Mouse (Mus musculus) small intestine, adult 2 months (tissue): ENCODE measurements around the gene Btg1-ps1. TPM values are rescaled to one million over a fixed set of nuclear protein-coding genes. Genes with fewer than 3 reads are reported as not detected.
"Not testable (repeated sequence)": the region's sequence is repeated elsewhere in the genome, so short reads cannot be mapped to it uniquely, and the experiment has no call there.

Source experiments
- H3K27ac ChIP-seq: fragments of 200-500 bp; 2 replicates; pipeline ENCODE4 v1.5.1; 2012; ENCODE audit warnings: low read depth, low read length, control low read depth, inconsistent platforms; ENCODE audit not compliant: insufficient read depth
- H3K27me3 ChIP-seq: fragments of 200-500 bp; 2 replicates; pipeline ENCODE4 v1.6.1; 2012; ENCODE audit warnings: mild to moderate bottlenecking, moderate library complexity, low read length, inconsistent platforms; ENCODE audit not compliant: control insufficient read depth, insufficient read depth
- H3K36me3 ChIP-seq: fragments of 200-500 bp; 2 replicates; pipeline ENCODE4 v1.6.1; 2012; ENCODE audit warnings: mild to moderate bottlenecking, low read length, control low read depth, inconsistent platforms; ENCODE audit not compliant: control insufficient read depth, insufficient read depth
- H3K4me1 ChIP-seq: fragments of 200-500 bp; 2 replicates; pipeline ENCODE4 v1.6.1; 2012; ENCODE audit warnings: low read length, inconsistent platforms, mixed read lengths; ENCODE audit not compliant: control insufficient read depth, insufficient read depth, insufficient read length
- H3K4me3 ChIP-seq: fragments of 200-500 bp; 2 replicates; pipeline ENCODE4 v1.5.1; 2012; ENCODE audit warnings: low read depth, mild to moderate bottlenecking, control low read depth, inconsistent platforms, low read length, moderate library complexity
- CTCF ChIP-seq: fragments of 200-500 bp; IDR thresholded peaks from 2 replicates; pipeline ENCODE4 v1.5.1; 2012; ENCODE audit warnings: low read depth, mild to moderate bottlenecking, control low read depth, inconsistent platforms, low read length, moderate library complexity, mixed read lengths; ENCODE audit not compliant: insufficient replicate concordance, insufficient read length; ENCODE audit errors: extremely low read depth
- POLR2A ChIP-seq: fragments of 200-500 bp; IDR thresholded peaks from 2 replicates; pipeline ENCODE4 v1.6.1; 2012; ENCODE audit warnings: low read depth, mild to moderate bottlenecking, control low read depth, inconsistent platforms, low read length, moderate library complexity
- WGBS: fragments of 180-500 bp; shearing (Covaris S2); methylation state at CpG from one replicate; pipeline ENCODE4 v1.1.7; 2018; 5-methylcytosine and 5-hydroxymethylcytosine counted together
- polyA plus RNA-seq: library from polyadenylated mRNA; depleted of rRNA; stranded (reverse); fragments of >200 nt; gene quantifications from 2 replicates; pipeline ENCODE4 v1.2.3, GENCODE M21; 2012; rRNA removed

Gene Btg1-ps1
- polyA plus RNA-seq: not detected in 2 replicates

GRCm38 (mm10) chrX:38018597-38018996, at the start of gene Btg1-ps1:
TSS of gene Btg1-ps1 (minus strand) at chrX:38018815.
- not testable (repeated sequence) for H3K27me3 ChIP-seq, H3K4me3 ChIP-seq, H3K27ac ChIP-seq

GRCm38 (mm10) chrX:38066175-38066574, 47.6 kb upstream of the Btg1-ps1 start, which contains the start of gene Rhox10:
TSS of gene Rhox10 (plus strand) at chrX:38066475.
- Histone ChIP-seq H3K27me3 (no peaks in the 10 kb centered on the region), H3K36me3 (no peaks in the 10 kb centered on the region), H3K4me3 (no peak within 1 kb of the TSS), H3K4me1 (no peaks in the 10 kb centered on the region), H3K27ac (no peak within 1 kb of the TSS)
- TF ChIP-seq CTCF (no peak), POLR2A (no peak)
- 86% methylated on average over 11 of the region's 11 CpGs for WGBS

More at GRCm38 (mm10) chrX:38018597-38018996, at the start of gene Btg1-ps1:
- H3K36me3 ChIP-seq, H3K4me1 ChIP-seq: not testable (repeated sequence)

- 0% methylated on average over 1 of the region's 1 CpGs for WGBS
- TF ChIP-seq CTCF (no peak), POLR2A (no peak)
- Histone ChIP-seq H3K4me1 (no peaks in the 10 kb centered on the region), H3K4me3 (no peak overlapping the region), H3K36me3 (no peaks in the 10 kb centered on the region), H3K27ac (no peak overlapping the region), H3K27me3 (no peaks in the 10 kb centered on the region)
These were observed 42.9 kb upstream of the Btg1-ps1 start for GRCm38 (mm10) chrX:38061544-38061943.

- not testable (repeated sequence) for H3K27me3 ChIP-seq, H3K4me3 ChIP-seq, H3K4me1 ChIP-seq, H3K36me3 ChIP-seq, H3K27ac ChIP-seq
These were observed 24.4 kb upstream of the Btg1-ps1 start, which contains the start of gene Btg1-ps2 for GRCm38 (mm10) chrX:38043014-38043413. TSS of gene Btg1-ps2 (minus strand) at chrX:38043114.

- H3K27me3 ChIP-seq: no peaks in the 10 kb centered on the region
- WGBS: 81% methylated on average over 5 of the region's 5 CpGs
- H3K4me1 ChIP-seq: no peaks in the 10 kb centered on the region
- no peak overlapping the region for H3K27ac ChIP-seq
- no peaks in the 10 kb centered on the region for H3K36me3 ChIP-seq
- TF ChIP-seq CTCF (no peak), POLR2A (no peak)
- no peak overlapping the region for H3K4me3 ChIP-seq
These were observed 21.1 kb upstream of the Btg1-ps1 start for GRCm38 (mm10) chrX:38039666-38040065.

- TF ChIP-seq CTCF (no peak), POLR2A (no peak)
- H3K36me3 ChIP-seq: no peaks in the 10 kb centered on the region
- no peaks in the 10 kb centered on the region for H3K27me3 ChIP-seq
- H3K4me3 ChIP-seq: no peak overlapping the region
- WGBS: 63% methylated on average over 2 of the region's 2 CpGs
- H3K4me1 ChIP-seq: no peaks in the 10 kb centered on the region
- H3K27ac ChIP-seq: no peak overlapping the region
These were observed 15.2 kb upstream of the Btg1-ps1 start for GRCm38 (mm10) chrX:38033841-38034240.

GRCm38 (mm10) chrX:38008756-38009155, 9.9 kb downstream of the Btg1-ps1 start:
- H3K27ac ChIP-seq: no peak overlapping the region
- TF ChIP-seq CTCF (no peak), POLR2A (no peak)
- H3K27me3 ChIP-seq: no peaks in the 10 kb centered on the region
- no peak overlapping the region for H3K4me3 ChIP-seq
- no peaks in the 10 kb centered on the region for H3K4me1 ChIP-seq
- H3K36me3 ChIP-seq: no peaks in the 10 kb centered on the region
- WGBS: 41% methylated on average over 2 of the region's 2 CpGs

Other genes starting within 250 kb of the Btg1-ps1 start
- gene Rhox5, start 214.0 kb downstream of the Btg1-ps1 start, polyA plus RNA-seq: not detected in 2 replicates
- gene Rhox6, start 191.9 kb downstream of the Btg1-ps1 start, polyA plus RNA-seq: not detected in 2 replicates
- not detected in 2 replicates for gene Rhox7a, start 187.1 kb downstream of the Btg1-ps1 start, polyA plus RNA-seq
- not detected in 2 replicates for gene Rhox8, start 139.9 kb downstream of the Btg1-ps1 start, polyA plus RNA-seq
- not detected in 2 replicates for gene Rhox7b, start 121.6 kb downstream of the Btg1-ps1 start, polyA plus RNA-seq
- gene Rhox9, start 117.0 kb downstream of the Btg1-ps1 start, polyA plus RNA-seq: not detected in 2 replicates
- gene Btg1-ps2, start 24.3 kb upstream of the Btg1-ps1 start, polyA plus RNA-seq: not detected in 2 replicates
- not detected in 2 replicates for gene Rhox10, start 47.7 kb upstream of the Btg1-ps1 start, polyA plus RNA-seq
- gene Rhox11, start 66.3 kb upstream of the Btg1-ps1 start, polyA plus RNA-seq: not detected in 2 replicates
- not detected in 2 replicates for gene Rhox12, start 92.1 kb upstream of the Btg1-ps1 start, polyA plus RNA-seq
- not detected in 2 replicates for gene Rhox13, start 102.4 kb upstream of the Btg1-ps1 start, polyA plus RNA-seq
- gene Zbtb33, start 171.0 kb upstream of the Btg1-ps1 start, polyA plus RNA-seq: 0.88 and 1.4 TPM in 2 replicates
- 0.13 and 0.47 TPM in 2 replicates for gene Tmem255a, start 233.6 kb upstream of the Btg1-ps1 start, polyA plus RNA-seq